Mouse (Mus musculus) megakaryocyte-erythroid progenitor cell, adult 5-6 weeks (primary cell): Measurements from ENCODE around the gene Nectin4. TPM values are rescaled to one million over a fixed set of nuclear protein-coding genes. Genes with fewer than 3 reads are reported as not detected.
A peak's percentile ranks its signal among the peaks of the same experiment; 100 is the strongest.

Source experiments
- ATAC-seq: replicated peaks from 2 replicates; pipeline ENCODE4 v1.8.0; 2016; ENCODE audit warnings: mild to moderate bottlenecking, inconsistent platforms; ENCODE audit not compliant: severe bottlenecking, poor library complexity, low FRiP score, low TSS enrichment
- total RNA-seq, 2 experiments: library from RNA; stranded (forward) in 1 of 2; stranded (reverse) in 1 of 2; fragments of 200-1000, 215-1000 nt in 1 of 2; fragments of >200 nt in 1 of 2; fragmentation: Nextera tagmentation in 1 of 2; gene quantifications; 2 replicates each; pipeline ENCODE4 v1.2.3; 2014 to 2017

Gene Nectin4
- total RNA-seq, 2 experiments from 2014 or later, result 0.14 TPM; not detected in 1

DNA sequence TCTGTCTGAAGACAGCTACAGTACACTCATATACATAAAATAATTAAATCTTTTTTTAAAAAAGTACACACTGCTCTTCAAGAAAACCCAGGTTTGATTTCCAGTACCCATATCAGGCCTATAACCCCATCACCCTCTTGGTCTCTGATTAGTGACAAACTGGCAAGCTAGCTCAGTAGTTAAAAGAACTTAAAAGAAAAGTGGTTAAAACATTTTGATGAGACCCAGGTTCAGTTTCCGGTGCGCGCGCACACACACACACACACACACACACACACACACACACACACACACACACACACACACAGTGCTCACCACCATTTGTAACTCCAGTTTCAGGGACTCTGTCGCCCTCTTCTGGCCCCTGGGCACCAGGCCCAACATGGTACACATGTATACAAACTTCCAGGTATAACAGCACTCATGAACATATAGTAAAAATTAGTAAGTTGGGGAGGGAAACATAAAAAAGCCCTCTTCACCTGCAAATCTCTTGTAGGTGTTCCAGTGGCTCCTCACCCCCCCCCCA lies 14.0 kb upstream of the Nectin4 start:
- ATAC-seq, result no peak

DNA sequence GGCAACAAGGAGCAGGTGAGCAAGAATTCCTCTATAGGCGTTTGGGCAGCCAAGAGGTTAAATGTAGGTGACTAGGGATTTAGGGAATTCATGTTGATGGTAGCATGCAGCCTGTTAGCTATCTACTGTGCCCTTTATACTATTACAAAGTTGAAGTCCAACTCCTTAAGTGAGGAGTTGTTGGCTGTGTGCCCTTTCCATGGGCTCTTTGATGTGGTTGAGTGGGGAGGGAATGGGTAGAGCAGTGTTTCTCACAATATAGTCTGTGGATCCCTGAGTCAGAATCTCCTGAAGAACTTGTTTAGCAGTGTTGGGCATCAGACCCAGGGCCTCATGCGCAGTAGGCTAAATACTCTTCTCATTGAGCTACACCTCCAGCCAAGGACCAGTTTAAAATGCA lies 13.1 kb upstream of the Nectin4 start:
- ATAC-seq, result no peak

DNA sequence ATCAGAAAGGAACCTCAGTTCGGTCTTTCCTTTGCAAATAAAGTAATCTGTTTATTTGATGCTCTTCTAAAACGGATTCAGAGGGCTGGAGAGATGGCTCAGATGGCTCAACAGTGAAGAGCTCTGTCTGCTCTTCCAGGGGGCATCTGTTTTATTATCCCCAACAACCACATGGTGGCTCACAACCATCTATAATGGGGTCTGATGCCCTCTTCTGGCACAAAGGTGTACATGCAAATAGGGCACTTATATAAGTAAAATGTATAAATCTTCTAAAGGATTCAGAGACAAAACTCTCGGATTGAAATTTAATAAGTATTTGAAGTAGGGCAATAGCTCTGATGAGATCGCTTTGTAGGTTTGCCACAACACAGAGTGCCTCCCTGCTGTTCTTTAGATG lies 11.5 kb upstream of the Nectin4 start:
- ATAC-seq, result peak; percentile 37; the same call in 1 of the 2 replicates

DNA sequence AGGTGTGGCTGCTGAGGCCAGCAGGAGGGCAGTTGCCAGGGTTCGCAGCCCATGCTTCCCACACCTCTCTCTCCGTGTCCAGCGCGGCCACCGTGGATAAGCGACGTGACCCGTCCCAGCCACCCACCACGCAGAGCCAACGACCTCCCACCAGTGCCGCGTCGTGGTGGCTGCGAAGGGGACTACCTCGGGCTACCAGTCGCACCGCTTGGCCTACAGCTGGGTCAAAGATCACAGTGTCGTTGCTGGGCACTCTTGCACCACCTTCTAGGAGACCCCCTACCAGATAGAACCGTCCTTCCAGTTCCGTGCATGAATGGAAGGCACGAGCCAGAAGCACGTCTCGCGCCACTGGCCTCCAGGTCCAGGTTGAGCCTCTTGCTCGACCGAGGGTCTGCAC lies 9.6 kb upstream of the Nectin4 start:
- peak; percentile 16 for ATAC-seq

DNA sequence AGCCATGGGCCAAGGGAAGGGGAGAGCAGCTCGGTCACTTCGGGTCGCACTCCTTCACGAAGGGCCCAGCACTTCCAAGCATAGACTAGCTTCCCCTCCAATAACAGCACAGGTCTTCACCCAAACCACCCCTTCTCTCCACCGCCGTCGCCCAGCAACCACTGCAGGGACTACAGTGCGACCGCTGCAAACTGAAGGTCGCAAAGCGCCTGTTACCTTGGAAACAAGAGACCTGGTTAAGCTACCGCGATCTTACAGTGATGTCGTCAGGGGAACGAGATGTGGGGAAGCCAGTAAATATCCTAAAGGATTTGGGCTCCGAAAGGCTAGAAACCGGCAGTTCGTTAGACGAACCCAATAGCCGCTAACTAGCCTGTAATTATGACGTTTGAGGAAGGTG lies 9.2 kb upstream of the Nectin4 start, which contains the start of gene Klhdc9:
Gene Klhdc9 (minus strand): TSS at position 143 of the 400 bp plus-strand sequence.
- ATAC-seq, result peak; percentile 91

DNA sequence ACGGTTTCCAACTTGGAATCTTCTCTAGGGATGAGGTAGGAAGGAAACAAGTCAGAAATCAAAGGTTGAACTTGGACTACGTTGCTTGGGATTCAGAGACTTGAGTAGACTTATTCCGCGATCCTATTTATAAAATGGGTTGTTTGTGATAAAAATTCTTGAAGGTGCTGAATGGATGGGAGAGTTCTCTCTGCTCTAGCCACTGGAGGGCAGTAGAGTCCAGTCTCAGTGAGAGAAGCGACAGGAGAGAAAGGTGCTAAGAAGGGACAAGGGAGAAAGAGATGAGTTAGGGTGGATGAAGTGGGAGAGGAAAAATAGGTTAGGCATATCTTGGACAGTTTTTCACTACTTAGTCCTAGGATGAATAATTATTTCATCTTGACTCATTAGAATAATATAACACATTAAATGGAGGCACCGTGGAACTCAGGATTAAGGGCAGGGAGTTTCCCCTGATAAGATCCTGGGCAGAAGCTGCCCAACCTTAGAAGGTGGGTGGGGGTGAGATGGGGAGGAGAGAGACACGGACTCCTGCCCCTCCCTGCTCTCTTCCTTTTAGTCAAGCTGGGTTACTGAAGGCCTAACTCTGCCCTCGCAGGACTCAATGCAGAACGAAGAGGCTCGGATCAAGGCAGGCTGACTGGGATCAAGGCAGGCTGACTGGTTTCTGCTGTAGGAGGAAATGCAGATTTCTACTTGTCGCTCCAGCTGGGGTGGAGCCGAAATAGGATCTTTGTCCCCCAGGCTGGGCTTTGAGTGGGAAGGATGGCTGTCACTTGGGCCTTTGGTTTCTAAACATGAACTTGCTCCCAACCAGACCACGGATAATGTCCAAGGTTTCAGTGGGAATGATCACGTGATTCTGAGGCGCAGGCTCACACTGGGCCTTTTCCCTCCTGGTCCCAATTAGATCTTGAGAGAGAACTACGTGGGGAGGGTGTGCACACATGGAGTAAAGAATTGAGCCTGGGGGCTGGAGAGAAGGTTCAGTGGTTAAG lies 8.5 kb upstream of the Nectin4 start:
- peak; percentile 66 for ATAC-seq

DNA sequence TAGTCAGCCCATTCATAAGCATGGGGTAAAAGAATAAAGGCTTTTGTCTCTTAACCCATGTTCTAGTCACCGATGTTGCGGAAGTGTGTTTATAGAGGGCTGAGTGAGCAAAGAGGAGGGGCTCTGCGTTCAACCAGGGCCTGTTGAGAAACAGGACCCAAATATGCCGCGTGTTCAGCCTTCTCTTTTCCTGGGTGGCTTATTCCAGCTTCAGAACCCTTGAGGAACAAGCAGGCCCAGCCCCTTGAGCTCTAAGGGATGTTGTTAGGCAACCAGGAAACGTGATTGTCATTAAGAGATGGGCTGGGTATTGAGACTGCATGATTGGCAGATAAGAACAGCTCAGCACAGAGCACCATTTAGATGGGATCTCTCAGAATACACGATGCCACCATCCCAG lies 4.0 kb upstream of the Nectin4 start:
- no peak for ATAC-seq

DNA sequence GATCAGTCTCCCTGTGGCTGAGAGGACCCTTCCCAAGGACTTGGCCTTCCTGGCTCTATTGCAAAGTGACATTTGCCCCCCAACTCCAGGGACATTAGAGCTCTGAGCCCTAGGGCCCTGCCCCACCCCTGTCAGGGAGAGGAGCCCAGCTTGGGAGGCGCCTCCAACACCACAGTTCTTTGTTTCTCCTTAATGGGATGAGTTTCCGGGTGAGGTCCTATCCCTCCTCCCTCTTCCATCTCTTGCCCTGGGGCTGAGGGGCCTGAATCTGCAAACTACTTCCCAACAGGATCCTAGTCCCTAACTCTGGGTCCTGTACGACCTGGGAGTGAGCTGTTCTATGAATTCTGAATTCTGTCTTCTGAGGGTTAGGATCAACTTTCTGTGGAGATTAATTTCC lies 3.0 kb downstream of the Nectin4 start:
- no peak for ATAC-seq

DNA sequence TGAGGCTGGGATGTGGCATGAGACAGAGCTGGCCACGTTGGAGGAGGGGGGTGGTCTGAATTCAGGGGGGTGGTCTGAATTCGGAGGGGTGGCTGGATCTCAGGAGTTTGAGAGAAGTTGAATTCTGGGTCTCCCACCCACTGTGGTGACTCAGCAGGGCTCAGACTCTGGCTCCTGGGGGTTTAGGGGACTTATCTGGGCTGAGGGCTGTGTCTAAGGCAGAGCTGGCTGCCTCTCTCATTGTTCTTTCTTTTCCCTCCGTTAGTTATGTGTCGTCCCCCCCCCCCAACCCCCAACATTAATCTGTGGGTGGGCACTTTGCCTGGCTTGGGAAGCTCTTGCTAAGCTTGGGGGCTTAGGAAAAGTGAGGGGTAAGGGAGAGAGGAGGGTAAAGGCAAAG lies 4.0 kb downstream of the Nectin4 start:
- ATAC-seq, result no peak

DNA sequence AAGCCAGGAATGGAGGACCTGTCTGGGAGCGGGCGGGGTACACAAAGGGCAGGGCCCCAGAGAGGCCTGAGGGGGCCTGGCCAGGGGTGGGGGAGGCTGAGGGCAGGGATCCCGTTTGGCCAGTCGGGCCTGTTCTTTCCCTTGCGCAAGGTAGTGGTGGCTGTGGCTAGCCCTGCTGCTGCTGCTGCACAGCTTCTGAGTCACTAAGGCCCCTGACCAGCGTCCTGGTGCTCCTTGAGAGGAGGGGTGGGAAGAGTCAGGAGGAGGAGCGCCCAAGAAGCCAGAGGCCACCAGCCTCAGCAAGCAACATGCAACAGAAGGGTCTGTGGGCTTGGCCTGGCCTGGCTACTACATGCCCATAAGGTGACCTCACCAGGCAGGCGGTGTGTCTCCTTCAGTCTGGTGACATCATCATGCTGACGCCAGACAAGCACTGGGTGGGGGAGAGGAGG lies 5.8 kb downstream of the Nectin4 start:
- no peak for ATAC-seq

DNA sequence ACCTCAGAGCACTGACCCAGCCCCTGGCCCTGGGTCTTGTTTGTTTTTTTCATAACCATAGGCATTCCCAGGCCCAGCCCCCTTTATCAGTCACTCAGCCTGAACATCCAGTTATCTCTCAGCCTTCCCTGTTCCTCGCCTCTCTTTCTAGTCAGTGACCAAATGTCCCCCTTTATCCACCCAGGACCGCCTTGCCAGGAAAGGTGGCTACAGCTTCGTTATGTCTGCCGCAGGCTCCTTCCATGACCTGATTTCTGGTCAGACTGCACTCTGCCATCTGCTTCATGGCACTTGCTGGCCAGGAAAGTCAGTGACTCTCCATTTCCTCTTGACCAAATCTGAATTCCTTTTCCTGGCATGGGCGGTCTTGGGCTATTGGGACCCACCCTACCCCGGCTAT lies 8.4 kb downstream of the Nectin4 start:
- no peak for ATAC-seq

DNA sequence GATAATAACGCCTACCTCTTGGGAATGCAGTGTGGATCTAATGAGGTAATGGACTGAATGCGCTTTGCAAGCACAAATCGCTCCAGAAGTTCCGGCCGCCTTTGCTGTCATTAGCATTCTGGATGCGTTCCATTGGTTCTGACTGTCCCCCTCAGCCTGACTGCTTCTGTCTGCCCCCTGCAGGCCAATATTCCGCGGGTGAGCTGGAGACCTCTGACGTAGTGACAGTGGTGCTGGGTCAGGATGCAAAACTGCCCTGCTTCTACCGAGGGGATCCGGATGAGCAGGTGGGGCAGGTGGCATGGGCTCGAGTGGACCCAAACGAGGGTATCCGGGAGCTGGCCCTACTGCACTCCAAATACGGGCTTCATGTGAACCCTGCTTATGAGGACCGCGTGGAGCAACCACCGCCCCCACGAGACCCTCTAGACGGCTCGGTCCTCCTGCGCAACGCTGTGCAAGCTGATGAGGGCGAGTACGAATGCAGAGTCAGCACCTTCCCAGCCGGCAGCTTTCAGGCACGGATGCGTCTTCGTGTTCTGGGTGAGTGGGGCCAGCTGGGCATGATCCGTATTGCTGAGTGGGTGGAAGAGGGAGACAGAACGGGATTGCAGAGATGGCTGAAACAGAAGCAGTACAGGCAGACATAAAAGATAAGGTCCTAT lies 10.2 kb downstream of the Nectin4 start:
- ATAC-seq, result peak; percentile 90

DNA sequence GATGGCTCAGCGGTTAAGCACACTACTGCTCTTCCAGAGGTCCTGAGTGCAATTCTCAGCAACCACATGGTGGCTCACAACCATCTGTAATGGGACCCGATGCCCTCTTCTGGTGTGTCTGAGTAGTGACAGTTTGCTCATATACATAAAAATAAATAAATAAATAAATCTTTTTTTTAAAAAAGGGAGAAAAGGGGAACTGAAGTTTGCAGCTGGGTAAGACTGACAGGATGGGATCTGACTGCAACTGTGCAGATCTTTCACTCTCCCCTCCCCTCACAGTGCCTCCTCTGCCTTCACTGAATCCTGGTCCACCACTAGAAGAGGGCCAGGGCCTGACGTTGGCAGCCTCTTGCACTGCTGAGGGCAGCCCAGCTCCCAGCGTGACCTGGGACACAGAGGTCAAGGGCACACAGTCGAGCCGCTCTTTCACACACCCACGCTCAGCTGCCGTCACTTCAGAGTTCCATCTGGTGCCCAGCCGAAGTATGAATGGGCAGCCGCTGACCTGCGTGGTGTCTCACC lies 12.3 kb downstream of the Nectin4 start:
- ATAC-seq, result no peak

DNA sequence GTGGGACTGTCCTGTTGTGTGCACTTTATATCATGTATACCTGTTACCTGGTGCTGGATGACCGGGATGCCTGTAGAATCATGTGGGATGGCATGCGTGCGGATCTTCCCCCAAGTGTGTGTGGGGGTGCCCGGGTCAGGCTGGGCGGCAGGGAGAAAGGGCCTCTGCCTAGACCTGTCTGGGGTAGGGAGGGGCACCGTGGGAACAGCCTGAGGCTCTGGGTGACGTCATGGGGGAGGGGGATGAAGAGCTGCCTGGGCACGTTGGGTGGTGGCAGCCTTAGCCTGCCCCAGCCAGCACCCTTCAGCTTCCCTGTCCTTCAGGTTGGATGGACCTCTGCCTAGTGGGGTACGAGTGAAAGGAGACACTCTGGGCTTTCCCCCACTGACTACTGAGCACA lies 14.5 kb downstream of the Nectin4 start:
- no peak for ATAC-seq

DNA sequence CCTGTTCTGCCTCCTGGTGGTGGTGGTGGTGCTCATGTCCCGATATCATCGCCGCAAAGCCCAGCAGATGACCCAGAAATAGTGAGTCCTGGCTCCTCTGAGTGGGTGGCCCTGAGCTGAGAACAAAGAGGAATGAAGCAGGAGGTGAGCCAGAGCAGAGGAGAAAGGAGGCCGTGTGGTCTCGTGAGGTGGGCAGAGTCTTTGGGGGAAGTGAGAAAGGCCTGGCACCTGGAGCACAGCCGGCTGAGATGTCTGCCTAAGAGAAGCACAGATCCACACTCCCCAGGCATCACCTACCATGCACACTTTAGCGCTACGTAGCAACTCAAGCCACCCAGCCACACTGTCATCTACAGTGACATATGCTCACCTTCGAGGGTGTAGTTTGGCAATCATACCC lies 15.3 kb downstream of the Nectin4 start:
- ATAC-seq, result no peak

DNA sequence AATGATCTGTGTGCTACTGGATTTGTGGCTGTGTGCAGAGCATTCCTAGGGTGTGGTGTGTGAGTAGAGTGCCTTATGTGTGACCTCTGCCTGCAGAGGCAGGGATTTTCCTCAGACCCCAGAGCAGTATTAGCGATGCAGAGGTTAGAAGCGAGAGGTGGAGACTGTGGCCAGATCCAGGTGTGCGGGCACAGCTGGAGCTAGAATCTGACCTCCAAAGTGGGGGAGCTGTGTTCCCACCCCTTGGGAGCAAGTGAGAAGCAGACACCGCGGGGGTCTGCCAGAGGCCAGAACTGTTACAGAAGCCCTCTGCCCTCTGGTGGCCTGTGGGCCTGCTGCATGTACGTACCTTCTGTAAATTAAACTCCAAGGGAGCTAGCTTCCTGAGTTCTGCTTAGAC lies 17.2 kb downstream of the Nectin4 start:
- no peak for ATAC-seq

DNA sequence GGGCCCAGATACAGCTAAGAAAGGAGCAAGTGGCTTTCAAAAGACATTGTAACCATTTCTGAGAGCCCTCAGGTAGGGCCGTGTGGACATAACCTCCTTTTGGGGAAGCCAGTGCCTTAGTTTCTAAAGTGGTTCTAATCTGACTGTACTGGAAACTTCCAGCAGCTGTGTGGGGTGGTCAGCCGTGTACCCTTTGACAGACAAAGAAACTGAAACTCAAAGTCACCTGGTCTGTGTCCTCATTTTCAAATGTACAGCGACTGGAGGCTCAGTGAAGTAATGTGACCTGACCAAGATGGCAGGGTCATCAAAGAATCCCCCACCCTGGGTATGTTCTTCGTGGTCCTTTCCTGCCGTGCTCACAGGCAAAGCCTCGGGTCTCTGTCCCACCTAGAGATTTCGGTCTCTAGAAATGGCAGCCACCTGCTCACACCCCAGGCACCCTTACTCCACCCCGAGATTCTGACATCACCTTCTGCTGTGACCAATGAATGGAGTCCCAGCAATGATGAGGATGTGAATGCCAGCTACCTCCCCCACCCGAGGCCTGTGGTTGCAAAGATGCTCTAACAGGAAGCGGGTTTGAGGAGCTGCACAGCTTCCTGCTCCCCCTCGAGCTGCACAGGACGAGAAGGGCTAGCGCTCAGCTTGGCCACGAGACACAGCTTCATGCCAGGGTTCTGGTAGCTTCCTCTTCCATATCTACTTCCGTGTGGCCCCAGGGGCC lies 18.6 kb downstream of the Nectin4 start, which contains the start of gene Arhgap30:
Gene Arhgap30 (plus strand): TSS at position 579 of the 727 bp plus-strand sequence.
- ATAC-seq, result peak; percentile 87

DNA sequence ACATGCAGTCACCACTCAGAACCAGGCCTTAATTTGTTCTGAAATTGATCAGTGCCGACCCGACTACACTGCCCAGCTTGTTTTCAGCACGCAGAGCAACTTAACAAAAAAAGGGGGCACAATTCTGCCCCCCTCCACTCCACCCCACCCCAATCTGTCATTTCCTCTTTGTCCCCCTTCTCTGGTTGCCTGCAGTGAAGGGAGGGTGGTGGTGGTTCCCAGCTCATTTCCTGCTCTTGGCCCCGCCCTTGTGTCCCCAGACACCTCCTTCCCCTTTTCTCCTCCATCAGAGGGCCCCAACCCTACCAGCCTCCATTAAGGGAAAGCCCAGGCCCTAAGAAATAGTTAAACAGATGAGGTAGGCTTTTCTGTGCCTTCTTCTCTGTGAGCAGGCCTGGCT lies 20.2 kb downstream of the Nectin4 start:
- ATAC-seq, result peak; percentile 53

DNA sequence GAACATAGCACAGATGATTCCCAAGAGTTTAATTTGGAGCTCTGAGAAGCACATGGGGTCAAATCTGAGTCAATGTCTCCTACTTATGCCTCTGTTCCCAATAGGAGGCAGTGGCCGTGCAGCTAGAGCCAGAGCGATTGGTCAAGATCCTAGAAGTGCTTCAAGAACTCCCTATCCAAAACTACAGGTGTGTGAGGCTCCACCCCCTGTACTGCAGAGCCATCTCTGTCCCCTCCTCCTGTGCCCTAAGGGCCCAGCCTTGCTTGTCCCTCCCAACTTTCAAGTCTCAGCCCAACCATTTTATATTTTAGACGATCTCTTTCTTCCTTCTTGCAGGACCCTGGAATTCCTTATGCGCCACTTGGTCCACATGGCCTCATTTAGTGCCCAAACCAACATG lies 31.9 kb downstream of the Nectin4 start:
- no peak for ATAC-seq
